In the genomic region with DNA sequence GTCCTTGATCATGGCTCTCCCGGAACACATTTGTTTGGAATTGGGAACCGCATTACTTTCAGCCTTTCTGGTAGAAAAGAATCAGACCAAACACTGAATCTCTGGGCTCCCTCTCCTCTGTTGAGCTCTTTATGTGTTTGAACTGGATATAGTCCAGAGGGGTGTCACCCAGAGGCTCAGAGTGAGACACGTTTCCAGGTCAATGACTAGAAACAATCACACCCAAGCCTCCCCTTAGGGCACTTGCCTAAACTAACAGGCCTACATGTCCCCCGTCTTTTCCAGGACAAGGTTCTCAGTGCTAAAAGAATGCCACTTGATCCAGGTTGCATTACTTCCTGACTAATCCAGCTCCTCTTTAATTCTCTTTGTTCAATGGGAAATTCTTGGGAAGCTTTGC, we compare ENCODE assay signal across 9 mouse cellular contexts. TPM values are rescaled to one million over a fixed set of nuclear protein-coding genes. Genes with fewer than 3 reads are reported as not detected.
DNase-seq lines count a peak whose midpoint lies in the region; ATAC-seq and TF ChIP-seq lines count a peak whose summit lies in the region.
"Had no signal": no experiment of that assay in that cellular context is flagged by ENCODE, and none has a peak within 500 bp of the region (broad histone marks: within the 10 kb centered on the region; RNA-seq: fewer than 3 reads in every experiment).

No protein-coding gene starts in this region.

- no peak for ATAC-seq in erythroblast, adult 5-6 weeks (replicated peaks; ENCODE audit: low FRiP score, poor library complexity, severe bottlenecking)
- no peak for ATAC-seq in megakaryocyte, adult 5-6 weeks (ENCODE audit: poor library complexity, severe bottlenecking)

- no peak for TF ChIP-seq CTCF in layer of hippocampus, adult 2 months (conservative IDR thresholded peaks at IDR 0.05)

- DNase-seq in cerebellum, postnatal 10 days = peak; percentile 31 to 36
- DNase-seq in cerebellum, adult 11 months = no peak
- peak in 1 of 2 experiments; percentile 45 for DNase-seq in layer of hippocampus, adult 2 months (ENCODE audit: low spot score in 2 of 2)
- no peak for DNase-seq in layer of hippocampus, adult 9-10 months (ENCODE audit: low spot score)
- DNase-seq in frontal cortex, postnatal 36 days (ENCODE audit: low spot score in 2 of 2) = peak; percentile 11 to 25
- peak; percentile 16 to 33 for DNase-seq in lung, postnatal 4 days

- H3K4me3 ChIP-seq in layer of hippocampus, adult 2 months = no peak overlapping the region
- H3K4me3 ChIP-seq: stomach, embryonic 15.5 days had no signal

- H3K27ac ChIP-seq in layer of hippocampus, adult 2 months = peak overlapping the region; percentile 83
- H3K27ac ChIP-seq: stomach, embryonic 15.5 days had no signal

RNA-seq across cellular contexts. Expression of a gene that starts 13.9 kb away (rescaled TPM):
- total RNA-seq in layer of hippocampus, adult 2 months (2021) = 10 to 100 TPM; 40.0 to 46.5 TPM
- total RNA-seq in erythroblast, adult 5-6 weeks (2015; ENCODE audit: low replicate concordance) = 112 and 136 TPM in 2 replicates
- total RNA-seq in erythroblast, adult 5-6 weeks (2017; ENCODE audit: low replicate concordance) = 195 and 265 TPM in 2 replicates
- total RNA-seq in megakaryocyte, adult 5-6 weeks (2015) = 4.1 and 6.7 TPM in 2 replicates
- total RNA-seq in megakaryocyte, adult 5-6 weeks (2017) = 7.5 and 14.7 TPM in 2 replicates

RNA-seq across cellular contexts. Expression of a gene that starts 57.4 kb away (rescaled TPM):
- total RNA-seq in layer of hippocampus, adult 2 months (2021) = 10 to 100 TPM; 41.1 to 46.2 TPM
- 1.7 TPM in 1 of 2 replicates, not detected in the other for total RNA-seq in erythroblast, adult 5-6 weeks (2015; ENCODE audit: low replicate concordance)
- total RNA-seq in erythroblast, adult 5-6 weeks (2017; ENCODE audit: low replicate concordance) = 1.7 and 3.9 TPM in 2 replicates
- 2.8 and 3.7 TPM in 2 replicates for total RNA-seq in megakaryocyte, adult 5-6 weeks (2015)
- total RNA-seq in megakaryocyte, adult 5-6 weeks (2017) = 3.6 and 5.5 TPM in 2 replicates

Comparison
In these comparisons a context has a peak if more than half of its experiments do, and no peak if none do; other contexts are left out.
1. DNase-seq: peak in cerebellum, postnatal 10 days (2 of 2), frontal cortex, postnatal 36 days (2 of 2) and lung, postnatal 4 days (2 of 2); none in cerebellum, adult 11 months (single experiment) and layer of hippocampus, adult 9-10 months (single experiment).
2. RNA of a gene that starts 57.4 kb away (total RNA-seq): 41.1 to 46.2 TPM in layer of hippocampus, adult 2 months; 2.8 to 5.5 TPM in megakaryocyte, adult 5-6 weeks and 1.7 to 3.9 TPM in erythroblast, adult 5-6 weeks; every median in the first group is over 4 times any median in the second.